Mouse (Mus musculus) liver, embryonic 16.5 days (tissue): ENCODE results near the gene Mbnl3. TPM values are rescaled to one million over a fixed set of nuclear protein-coding genes. Genes with fewer than 3 reads are reported as not detected.

ENCODE experiments used
- ATAC-seq: fragments of 200-750 bp; cut with Nextera tagmentation; 2 replicates; pipeline ENCODE4 v1.8.0; 2017; ENCODE audit warnings: low read depth, mild to moderate bottlenecking, moderate number of reproducible peaks, moderate library complexity
- H3K27ac ChIP-seq: fragments of 300-500 bp; sonication (generic); 2 replicates; pipeline ENCODE4 v1.5.1; 2014; ENCODE audit warnings: mild to moderate bottlenecking, low read length
- H3K27me3 ChIP-seq: fragments of 300-500 bp; sonication (generic); 2 replicates; pipeline ENCODE4 v1.6.1; 2014; ENCODE audit warnings: low read depth, low read length, mixed read lengths; ENCODE audit not compliant: control insufficient read depth, insufficient read depth
- H3K36me3 ChIP-seq: fragments of 300-500 bp; sonication (generic); 2 replicates; pipeline ENCODE4 v1.6.1; 2014; ENCODE audit warnings: mild to moderate bottlenecking; ENCODE audit not compliant: control insufficient read depth, insufficient read depth
- H3K4me1 ChIP-seq: fragments of 300-500 bp; sonication (generic); 2 replicates; pipeline ENCODE4 v1.6.1; 2014; ENCODE audit warnings: low read depth, low read length, mixed read lengths; ENCODE audit not compliant: control insufficient read depth
- H3K4me2 ChIP-seq: fragments of 300-500 bp; sonication (generic); 2 replicates; pipeline ENCODE4 v1.6.1; 2014; ENCODE audit warnings: low read depth, low read length, mixed read lengths
- H3K4me3 ChIP-seq: fragments of 300-500 bp; sonication (generic); 2 replicates; pipeline ENCODE4 v1.5.1; 2014; ENCODE audit warnings: low read depth, mild to moderate bottlenecking, low read length
- H3K9ac ChIP-seq: fragments of 300-500 bp; sonication (generic); 2 replicates; pipeline ENCODE4 v1.6.1; 2014; ENCODE audit warnings: low read depth, low read length
- H3K9me3 ChIP-seq: fragments of 300-500 bp; sonication (generic); replicated peaks from 2 replicates; pipeline ENCODE4 v1.6.1; 2016; ENCODE audit warnings: low read length; ENCODE audit not compliant: control insufficient read depth
- WGBS: fragments of 180-500 bp; shearing (Covaris S2); extraction: QIAGEN DNeasy Blood & Tissue Kit; methylation state at CpG from one replicate; pipeline ENCODE4 v1.1.7; 2014; ENCODE audit not compliant: insufficient replicate concordance; 5-methylcytosine and 5-hydroxymethylcytosine counted together
- polyA plus RNA-seq: library from polyadenylated mRNA; unstranded; fragments of >200 nt; fragmentation: Nextera tagmentation; extraction: Ambion mirVana; gene quantifications from 2 replicates; pipeline ENCODE4 v1.2.1, GENCODE M21; 2015

Gene Mbnl3
- polyA plus RNA-seq = 5.5 and 5.9 TPM in 2 replicates

GRCm38 (mm10) chrX:51206432-51206831 lies at the start of gene Mbnl3:
Mbnl3 (minus strand) TSS chrX:51206532.
- 37% methylated on average over 11 of the region's 11 CpGs for WGBS
- ATAC-seq = no peak
- peak within 1 kb of the TSS; percentile 73 for H3K4me2 ChIP-seq
- H3K9me3 ChIP-seq = no peaks in the 10 kb centered on the region
- H3K36me3 ChIP-seq = no peaks in the 10 kb centered on the region
- H3K9ac ChIP-seq = peak within 1 kb of the TSS; percentile 68
- H3K4me3 ChIP-seq = peak within 1 kb of the TSS; percentile 71
- H3K4me1 ChIP-seq = peaks cover 3% of the 10 kb centered on the region; the same call in 1 of the 2 replicates
- H3K27ac ChIP-seq = peak within 1 kb of the TSS; percentile 79; the same call in 1 of the 2 replicates
- H3K27me3 ChIP-seq = peaks cover 4% of the 10 kb centered on the region; the same call in 1 of the 2 replicates

GRCm38 (mm10) chrX:51205548-51206324 lies 596 bp downstream of the Mbnl3 start:
- Histone ChIP-seq H3K9ac (peak overlapping the region; percentile 68), H3K4me3 (peak overlapping the region; percentile 71), H3K36me3 (no peaks in the 10 kb centered on the region), H3K9me3 (no peaks in the 10 kb centered on the region), H3K27me3 (peaks cover 4% of the 10 kb centered on the region; the same call in 1 of the 2 replicates), H3K4me2 (peak overlapping the region; percentile 73), H3K27ac (peak overlapping the region; percentile 79; the same call in 1 of the 2 replicates), H3K4me1 (peaks cover 3% of the 10 kb centered on the region; the same call in 1 of the 2 replicates)
- WGBS = 16% methylated on average over 69 of the region's 79 CpGs
- ATAC-seq = peak; percentile 59

- WGBS = 16% methylated on average over 54 of the region's 67 CpGs
- Histone ChIP-seq H3K4me1 (peaks cover 3% of the 10 kb centered on the region; the same call in 1 of the 2 replicates), H3K27me3 (peaks cover 4% of the 10 kb centered on the region; the same call in 1 of the 2 replicates), H3K9ac (peak overlapping the region; percentile 68), H3K27ac (peak overlapping the region; percentile 79), H3K9me3 (no peaks in the 10 kb centered on the region), H3K36me3 (no peaks in the 10 kb centered on the region), H3K4me3 (peak overlapping the region; percentile 71), H3K4me2 (peak overlapping the region; percentile 73)
- peak; percentile 93 for ATAC-seq
These were observed 1.4 kb downstream of the Mbnl3 start for GRCm38 (mm10) chrX:51204626-51205547.

GRCm38 (mm10) chrX:51197012-51197411 lies 9.3 kb downstream of the Mbnl3 start:
- no peaks in the 10 kb centered on the region for H3K27me3 ChIP-seq
- H3K27ac ChIP-seq = no peak overlapping the region
- no peak overlapping the region for H3K9ac ChIP-seq
- H3K4me2 ChIP-seq = no peak overlapping the region
- no peaks in the 10 kb centered on the region for H3K9me3 ChIP-seq
- H3K4me1 ChIP-seq = no peaks in the 10 kb centered on the region
- ATAC-seq = no peak
- no peak overlapping the region for H3K4me3 ChIP-seq
- H3K36me3 ChIP-seq = no peaks in the 10 kb centered on the region

- Histone ChIP-seq H3K9me3 (no peaks in the 10 kb centered on the region), H3K27ac (no peak overlapping the region), H3K4me2 (no peak overlapping the region), H3K4me3 (no peak overlapping the region), H3K4me1 (peaks cover 2% of the 10 kb centered on the region; the same call in 1 of the 2 replicates), H3K36me3 (no peaks in the 10 kb centered on the region), H3K27me3 (no peaks in the 10 kb centered on the region), H3K9ac (no peak overlapping the region)
- no peak for ATAC-seq
- WGBS = 31% methylated on average over 2 of the region's 2 CpGs
These were observed 34.4 kb downstream of the Mbnl3 start for GRCm38 (mm10) chrX:51171914-51172313.

GRCm38 (mm10) chrX:51171413-51171812 lies 34.9 kb downstream of the Mbnl3 start:
- ATAC-seq = no peak
- H3K4me1 ChIP-seq = peaks cover 2% of the 10 kb centered on the region; the same call in 1 of the 2 replicates
- no peak overlapping the region for H3K9ac ChIP-seq
- WGBS = 61% methylated on average over 6 of the region's 6 CpGs
- H3K36me3 ChIP-seq = no peaks in the 10 kb centered on the region
- H3K4me2 ChIP-seq = no peak overlapping the region
- H3K9me3 ChIP-seq = no peaks in the 10 kb centered on the region
- H3K27me3 ChIP-seq = no peaks in the 10 kb centered on the region
- no peak overlapping the region for H3K27ac ChIP-seq
- H3K4me3 ChIP-seq = no peak overlapping the region

GRCm38 (mm10) chrX:51170404-51170803 lies 35.9 kb downstream of the Mbnl3 start:
- H3K27me3 ChIP-seq = no peaks in the 10 kb centered on the region
- no peaks in the 10 kb centered on the region for H3K36me3 ChIP-seq
- no peak overlapping the region for H3K27ac ChIP-seq
- H3K4me1 ChIP-seq = peaks cover 2% of the 10 kb centered on the region; the same call in 1 of the 2 replicates
- ATAC-seq = peak; percentile 68
- H3K4me2 ChIP-seq = no peak overlapping the region
- no peak overlapping the region for H3K9ac ChIP-seq
- no peaks in the 10 kb centered on the region for H3K9me3 ChIP-seq
- WGBS = 76% methylated on average over 1 of the region's 1 CpGs
- no peak overlapping the region for H3K4me3 ChIP-seq

GRCm38 (mm10) chrX:51169476-51170045 lies 36.8 kb downstream of the Mbnl3 start:
- H3K4me2 ChIP-seq = no peak overlapping the region
- no peak overlapping the region for H3K9ac ChIP-seq
- no peak overlapping the region for H3K4me3 ChIP-seq
- no peaks in the 10 kb centered on the region for H3K9me3 ChIP-seq
- no peaks in the 10 kb centered on the region for H3K27me3 ChIP-seq
- no peak overlapping the region for H3K27ac ChIP-seq
- no peaks in the 10 kb centered on the region for H3K36me3 ChIP-seq
- peaks cover 2% of the 10 kb centered on the region; the same call in 1 of the 2 replicates for H3K4me1 ChIP-seq
- no peak for ATAC-seq
- 57% methylated on average over 5 of the region's 5 CpGs for WGBS
